Mouse (Mus musculus): ENCODE measurements around the gene Itga2b. TPM values are rescaled to one million over a fixed set of nuclear protein-coding genes. Genes with fewer than 3 reads are reported as not detected.

Itga2b gene
- polyA plus RNA-seq, 1 experiment from 2014 or later, result 8.4 TPM

DNA sequence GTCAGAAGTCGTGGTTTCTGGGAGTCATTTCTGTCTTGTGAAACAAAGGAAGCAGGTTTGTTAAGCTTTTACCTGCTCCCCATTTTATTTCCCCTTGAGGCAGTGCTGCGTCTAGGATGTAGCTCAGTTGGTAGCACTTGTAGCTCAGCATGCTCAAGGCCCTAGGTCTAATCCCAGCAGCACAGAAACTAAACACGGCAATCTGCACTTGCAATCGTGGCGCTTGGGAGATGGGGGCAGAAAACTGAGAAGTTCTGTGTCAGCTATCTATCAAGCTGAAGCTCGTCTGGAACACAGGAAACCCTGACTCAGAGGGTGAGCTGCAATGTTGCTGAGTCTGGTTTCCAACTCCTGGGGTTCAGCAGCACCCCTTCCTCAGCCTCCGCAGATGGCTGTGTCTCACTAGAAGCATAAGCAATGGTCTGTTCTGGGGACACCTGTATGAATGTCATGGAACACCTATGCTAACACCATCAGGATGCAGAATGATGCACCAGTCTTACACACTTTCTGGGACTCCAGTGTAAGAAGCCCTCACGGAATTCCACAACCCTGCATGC is 40.9 kb downstream of the Itga2b start:
- 76% methylated on average over 8 of the region's 8 CpGs for WGBS
- H3K4me3 ChIP-seq (replicated peaks; ENCODE audit: low read length), result 0 out of 2 replicates have a peak overlapping the region, but pooled peaks have one; percentile 63

DNA sequence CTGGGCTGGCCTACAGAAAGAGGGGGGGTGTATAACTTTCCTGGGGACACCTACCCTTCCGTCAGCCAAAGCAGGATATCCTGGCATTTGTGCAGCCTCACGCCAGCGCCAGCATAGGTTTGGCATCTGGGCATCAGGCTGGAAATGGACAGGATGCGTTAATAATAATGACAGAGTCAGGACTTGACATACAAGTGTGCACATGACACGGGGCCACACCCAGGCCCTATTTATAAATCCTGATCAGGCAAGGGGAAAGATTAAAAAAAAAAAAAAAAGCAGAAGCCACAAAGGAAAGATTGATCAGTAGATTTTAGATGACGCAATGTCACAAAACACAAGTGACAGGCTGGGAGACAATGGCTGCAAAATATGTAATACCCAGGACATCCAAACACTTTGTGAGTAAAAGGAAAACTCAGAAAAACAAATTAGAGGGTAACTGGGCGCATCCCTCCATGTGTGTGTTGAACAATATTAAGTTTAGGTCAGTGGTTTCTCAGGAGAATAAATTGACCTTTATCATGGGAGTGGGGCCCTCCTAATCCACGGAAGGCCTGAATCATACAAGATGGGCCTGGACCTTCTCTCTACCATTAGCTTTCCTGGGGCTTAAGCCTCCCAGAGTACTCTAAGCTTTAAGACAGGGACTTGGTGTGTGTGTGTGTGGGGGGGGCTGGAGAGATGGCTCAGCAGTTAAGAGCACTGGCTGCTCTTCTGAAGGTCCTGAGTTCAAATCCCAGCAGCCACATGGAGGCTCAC is 44.2 kb downstream of the Itga2b start:
- no peak overlapping the region for H3K9ac ChIP-seq
- no peak for ATAC-seq (ENCODE audit: low FRiP score)

More for the DNA sequence above, 40.9 kb downstream of the Itga2b start:
- DNase-seq (ENCODE audit: low spot score) (no peak), ATAC-seq (ENCODE audit: low FRiP score) (no peak)
- Histone ChIP-seq H3K36me3 (replicated peaks; ENCODE audit: control insufficient read depth, insufficient read depth) (peaks cover 4% of the 10 kb centered on the region; the same call in 1 of the 2 replicates), H3K9me3 (ENCODE audit: control insufficient read depth, low read length) (no peaks in the 10 kb centered on the region), H3K27ac (no peak overlapping the region), H3K4me2 (replicated peaks) (no peak overlapping the region), H3K4me1 (replicated peaks; ENCODE audit: control insufficient read depth, insufficient read depth, low read length) (peaks cover 7% of the 10 kb centered on the region; the same call in 1 of the 2 replicates), H3K9ac (no peak overlapping the region), H3K27me3 (ENCODE audit: control insufficient read depth, insufficient read depth, low read length) (no peaks in the 10 kb centered on the region)

DNA sequence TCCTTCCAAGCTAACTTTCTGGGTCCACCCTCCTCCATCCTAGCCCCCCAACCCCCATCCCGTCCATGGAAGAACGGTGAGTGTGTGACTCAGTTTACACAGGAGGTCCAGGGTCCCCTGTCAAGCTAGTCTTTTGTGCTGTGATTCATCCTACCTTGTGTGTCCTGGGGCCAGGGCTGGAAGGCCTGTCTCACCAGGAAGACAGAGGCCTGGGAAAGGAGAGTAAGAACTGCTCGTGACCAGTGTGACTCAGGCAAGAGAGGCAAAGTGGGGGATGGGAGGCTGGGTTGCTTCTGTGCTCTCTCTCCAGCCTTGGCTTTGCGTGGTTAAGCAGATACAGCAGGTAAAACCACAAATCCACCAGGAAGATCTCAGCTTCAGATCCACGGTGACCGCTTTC is 45.3 kb downstream of the Itga2b start:
- no peak for DNase-seq (ENCODE audit: low spot score)
- H3K4me1 ChIP-seq (replicated peaks; ENCODE audit: control insufficient read depth, insufficient read depth, low read length), result peaks cover 3% of the 10 kb centered on the region; the same call in 1 of the 2 replicates
- no peak overlapping the region for H3K27ac ChIP-seq
- no peaks in the 10 kb centered on the region for H3K36me3 ChIP-seq (replicated peaks; ENCODE audit: control insufficient read depth, insufficient read depth)
- no peak overlapping the region for H3K4me3 ChIP-seq (replicated peaks; ENCODE audit: low read length)
- no peaks in the 10 kb centered on the region for H3K27me3 ChIP-seq (ENCODE audit: control insufficient read depth, insufficient read depth, low read length)
- no peaks in the 10 kb centered on the region for H3K9me3 ChIP-seq (ENCODE audit: control insufficient read depth, low read length)
- ATAC-seq (ENCODE audit: low FRiP score), result no peak
- H3K4me2 ChIP-seq (replicated peaks), result no peak overlapping the region
- WGBS, result 81% methylated on average over 6 of the region's 6 CpGs
- no peak overlapping the region for H3K9ac ChIP-seq

More for the DNA sequence above, 44.2 kb downstream of the Itga2b start:
- no peaks in the 10 kb centered on the region for H3K9me3 ChIP-seq (ENCODE audit: control insufficient read depth, low read length)
- no peaks in the 10 kb centered on the region for H3K27me3 ChIP-seq (ENCODE audit: control insufficient read depth, insufficient read depth, low read length)
- DNase-seq (ENCODE audit: low spot score), result no peak
- H3K4me1 ChIP-seq (replicated peaks; ENCODE audit: control insufficient read depth, insufficient read depth, low read length), result peaks cover 7% of the 10 kb centered on the region; the same call in 1 of the 2 replicates
- H3K4me3 ChIP-seq (replicated peaks; ENCODE audit: low read length), result no peak overlapping the region
- 83% methylated on average over 8 of the region's 8 CpGs for WGBS
- H3K36me3 ChIP-seq (replicated peaks; ENCODE audit: control insufficient read depth, insufficient read depth), result no peaks in the 10 kb centered on the region
- no peak overlapping the region for H3K4me2 ChIP-seq (replicated peaks)
- no peak overlapping the region for H3K27ac ChIP-seq

DNA sequence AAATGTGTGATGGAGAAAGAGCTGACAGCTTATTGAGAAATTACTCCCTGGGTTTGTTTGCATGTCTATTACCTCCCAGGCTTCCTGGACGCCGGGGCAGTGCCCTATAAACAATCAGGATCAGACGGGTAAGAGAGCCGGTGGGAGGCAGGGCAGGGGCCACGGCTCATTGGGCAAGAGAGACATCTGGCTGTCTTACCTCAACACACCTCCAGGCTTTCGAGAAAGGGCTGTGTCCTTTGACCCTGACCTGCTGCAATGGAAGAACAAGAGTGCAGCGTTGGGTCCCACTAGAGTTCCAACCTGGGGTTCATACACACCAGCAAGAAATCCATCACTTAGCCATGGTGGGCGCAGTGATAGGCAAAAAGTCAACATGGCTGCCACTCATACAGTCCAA is 48.4 kb downstream of the Itga2b start:
- Histone ChIP-seq H3K9ac (no peak overlapping the region), H3K36me3 (replicated peaks; ENCODE audit: control insufficient read depth, insufficient read depth) (no peaks in the 10 kb centered on the region), H3K9me3 (ENCODE audit: control insufficient read depth, low read length) (no peaks in the 10 kb centered on the region), H3K27ac (no peak overlapping the region), H3K27me3 (ENCODE audit: control insufficient read depth, insufficient read depth, low read length) (no peaks in the 10 kb centered on the region), H3K4me3 (replicated peaks; ENCODE audit: low read length) (no peak overlapping the region), H3K4me1 (replicated peaks; ENCODE audit: control insufficient read depth, insufficient read depth, low read length) (no peaks in the 10 kb centered on the region), H3K4me2 (replicated peaks) (no peak overlapping the region)
- no peak for ATAC-seq (ENCODE audit: low FRiP score)
- no peak for DNase-seq (ENCODE audit: low spot score)
- WGBS, result 63% methylated on average over 8 of the region's 8 CpGs

- DNase-seq (ENCODE audit: low spot score) (no peak), ATAC-seq (ENCODE audit: low FRiP score) (no peak)
- no peaks in the 10 kb centered on the region for H3K27me3 ChIP-seq (ENCODE audit: control insufficient read depth, insufficient read depth, low read length)
- no peak overlapping the region for H3K9ac ChIP-seq
- no peaks in the 10 kb centered on the region for H3K4me1 ChIP-seq (replicated peaks; ENCODE audit: control insufficient read depth, insufficient read depth, low read length)
- H3K27ac ChIP-seq, result no peak overlapping the region
- no peak overlapping the region for H3K4me3 ChIP-seq (replicated peaks; ENCODE audit: low read length)
- H3K9me3 ChIP-seq (ENCODE audit: control insufficient read depth, low read length), result no peaks in the 10 kb centered on the region
- no peaks in the 10 kb centered on the region for H3K36me3 ChIP-seq (replicated peaks; ENCODE audit: control insufficient read depth, insufficient read depth)
- no peak overlapping the region for H3K4me2 ChIP-seq (replicated peaks)
These were observed 51.0 kb downstream of the Itga2b start for GRCm38 (mm10) chr11:102418887-102419286.

DNA sequence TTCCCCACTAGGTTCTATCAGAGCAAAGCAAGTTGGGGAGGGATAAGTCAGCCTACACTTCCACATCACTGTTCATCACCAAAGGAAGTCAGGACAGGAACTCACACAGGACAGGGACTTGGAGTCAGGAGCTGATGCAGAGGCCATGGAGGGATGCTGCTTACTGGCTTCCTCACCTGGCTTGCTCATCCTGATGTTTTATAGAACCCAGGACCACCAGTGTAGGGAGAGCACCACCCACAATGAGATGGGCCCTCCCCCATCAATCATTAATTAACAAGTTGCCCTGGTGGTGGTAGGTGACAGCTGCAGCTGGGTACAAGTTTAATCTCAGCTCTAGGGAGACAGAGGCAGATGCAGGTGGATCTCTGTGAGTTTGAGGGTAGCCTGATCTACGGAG is 52.8 kb downstream of the Itga2b start:
- Histone ChIP-seq H3K9ac (no peak overlapping the region), H3K36me3 (replicated peaks; ENCODE audit: control insufficient read depth, insufficient read depth) (no peaks in the 10 kb centered on the region), H3K27me3 (ENCODE audit: control insufficient read depth, insufficient read depth, low read length) (no peaks in the 10 kb centered on the region), H3K9me3 (ENCODE audit: control insufficient read depth, low read length) (no peaks in the 10 kb centered on the region), H3K27ac (no peak overlapping the region), H3K4me2 (replicated peaks) (no peak overlapping the region), H3K4me3 (replicated peaks; ENCODE audit: low read length) (no peak overlapping the region), H3K4me1 (replicated peaks; ENCODE audit: control insufficient read depth, insufficient read depth, low read length) (no peaks in the 10 kb centered on the region)
- DNase-seq (ENCODE audit: low spot score), result no peak
- ATAC-seq (ENCODE audit: low FRiP score), result no peak
- WGBS, result 79% methylated on average over 1 of the region's 1 CpGs

GRCm38 (mm10) chr11:102415034-102415802 is 54.7 kb downstream of the Itga2b start:
- Histone ChIP-seq H3K27me3 (ENCODE audit: control insufficient read depth, insufficient read depth, low read length) (no peaks in the 10 kb centered on the region), H3K9ac (no peak overlapping the region), H3K4me3 (replicated peaks; ENCODE audit: low read length) (no peak overlapping the region), H3K4me2 (replicated peaks) (no peak overlapping the region), H3K9me3 (ENCODE audit: control insufficient read depth, low read length) (no peaks in the 10 kb centered on the region), H3K27ac (no peak overlapping the region), H3K36me3 (replicated peaks; ENCODE audit: control insufficient read depth, insufficient read depth) (no peaks in the 10 kb centered on the region), H3K4me1 (replicated peaks; ENCODE audit: control insufficient read depth, insufficient read depth, low read length) (no peaks in the 10 kb centered on the region)
- ATAC-seq (ENCODE audit: low FRiP score) (no peak), DNase-seq (ENCODE audit: low spot score) (no peak)
- 73% methylated on average over 10 of the region's 10 CpGs for WGBS

DNA sequence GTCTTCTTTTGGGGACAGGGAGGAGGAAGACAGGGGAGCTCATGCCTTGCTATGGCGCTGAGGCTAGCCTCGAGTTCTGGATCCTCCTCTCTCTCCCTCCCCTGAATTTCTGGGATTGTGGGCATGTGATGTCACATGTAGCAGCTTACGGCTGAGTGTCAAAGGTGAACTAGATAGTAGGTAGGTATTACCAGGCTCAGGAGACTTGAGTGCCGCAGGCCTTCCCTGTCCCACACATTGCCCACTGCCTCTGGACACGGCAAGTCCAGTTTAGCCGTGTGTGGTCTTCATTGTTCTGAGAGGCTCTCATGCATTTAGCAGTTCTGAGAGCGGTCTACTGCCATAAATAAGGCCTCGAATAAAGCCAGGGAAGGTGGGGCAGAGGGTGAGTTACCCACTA is 56.9 kb downstream of the Itga2b start:
- Histone ChIP-seq H3K4me2 (replicated peaks) (no peak overlapping the region), H3K9ac (no peak overlapping the region), H3K4me1 (replicated peaks; ENCODE audit: control insufficient read depth, insufficient read depth, low read length) (0 out of 2 replicates have a peak, but pooled peaks cover under 1% of the 10 kb centered on the region), H3K27me3 (ENCODE audit: control insufficient read depth, insufficient read depth, low read length) (no peaks in the 10 kb centered on the region), H3K36me3 (replicated peaks; ENCODE audit: control insufficient read depth, insufficient read depth) (no peaks in the 10 kb centered on the region), H3K9me3 (ENCODE audit: control insufficient read depth, low read length) (no peaks in the 10 kb centered on the region), H3K27ac (no peak overlapping the region), H3K4me3 (replicated peaks; ENCODE audit: low read length) (no peak overlapping the region)
- DNase-seq (ENCODE audit: low spot score) (no peak), ATAC-seq (ENCODE audit: low FRiP score) (no peak)
- 75% methylated on average over 8 of the region's 8 CpGs for WGBS

GRCm38 (mm10) chr11:102411704-102412103 is 58.2 kb downstream of the Itga2b start:
- peak; percentile 97 for DNase-seq (ENCODE audit: low spot score)
- WGBS, result 10% methylated on average over 11 of the region's 11 CpGs

More at GRCm38 (mm10) chr11:102411704-102412103, 58.2 kb downstream of the Itga2b start:
- Histone ChIP-seq H3K27ac (no peak overlapping the region), H3K9me3 (ENCODE audit: control insufficient read depth, low read length) (no peaks in the 10 kb centered on the region), H3K9ac (no peak overlapping the region), H3K4me2 (replicated peaks) (no peak overlapping the region), H3K36me3 (replicated peaks; ENCODE audit: control insufficient read depth, insufficient read depth) (no peaks in the 10 kb centered on the region), H3K4me1 (replicated peaks; ENCODE audit: control insufficient read depth, insufficient read depth, low read length) (peaks cover 7% of the 10 kb centered on the region), H3K27me3 (ENCODE audit: control insufficient read depth, insufficient read depth, low read length) (no peaks in the 10 kb centered on the region), H3K4me3 (replicated peaks; ENCODE audit: low read length) (no peak overlapping the region)
- no peak for ATAC-seq (ENCODE audit: low FRiP score)
